Mouse (Mus musculus): Measurements from ENCODE around the gene Kdm1a. TPM values are rescaled to one million over a fixed set of nuclear protein-coding genes. Genes with fewer than 3 reads are reported as not detected.

Kdm1a gene
- polyA plus RNA-seq, 1 experiment from 2014 or later, result 52.2 TPM

GRCm38 (mm10) chr4:136598268-136598876, 4.2 kb downstream of the Kdm1a start:
- Histone ChIP-seq H3K27me3 (ENCODE audit: poor library complexity, severe bottlenecking) (no peaks in the 10 kb centered on the region), H3K9me3 (no peaks in the 10 kb centered on the region), H3K4me3 (no peak overlapping the region), H3K27ac (no peak overlapping the region), H3K36me3 (replicated peaks) (peaks cover 36% of the 10 kb centered on the region), H3K4me1 (peaks cover 38% of the 10 kb centered on the region)
- no peak for DNase-seq (ENCODE audit: extremely low spot score, low spot score)
- WGBS, result 96% methylated on average over 7 of the region's 7 CpGs

GRCm38 (mm10) chr4:136595221-136595620, 7.3 kb downstream of the Kdm1a start:
- Histone ChIP-seq H3K27ac (no peak overlapping the region), H3K4me3 (no peak overlapping the region), H3K27me3 (ENCODE audit: poor library complexity, severe bottlenecking) (no peaks in the 10 kb centered on the region), H3K9me3 (no peaks in the 10 kb centered on the region), H3K4me1 (peaks cover 19% of the 10 kb centered on the region), H3K36me3 (replicated peaks) (peaks cover 61% of the 10 kb centered on the region)
- 92% methylated on average over 6 of the region's 6 CpGs for WGBS
- DNase-seq (ENCODE audit: extremely low spot score, low spot score), result no peak

GRCm38 (mm10) chr4:136594006-136594405, 8.5 kb downstream of the Kdm1a start:
- Histone ChIP-seq H3K4me1 (peaks cover 21% of the 10 kb centered on the region; the same call in 1 of the 2 replicates), H3K4me3 (no peak overlapping the region), H3K36me3 (replicated peaks) (peaks cover 63% of the 10 kb centered on the region), H3K27ac (no peak overlapping the region), H3K9me3 (no peaks in the 10 kb centered on the region), H3K27me3 (ENCODE audit: poor library complexity, severe bottlenecking) (no peaks in the 10 kb centered on the region)
- 84% methylated on average over 2 of the region's 2 CpGs for WGBS
- DNase-seq (ENCODE audit: extremely low spot score, low spot score), result no peak

GRCm38 (mm10) chr4:136592111-136592510, 10.4 kb downstream of the Kdm1a start:
- no peaks in the 10 kb centered on the region for H3K9me3 ChIP-seq
- DNase-seq (ENCODE audit: extremely low spot score, low spot score), result no peak
- 82% methylated on average over 4 of the region's 4 CpGs for WGBS
- H3K4me3 ChIP-seq, result no peak overlapping the region
- H3K4me1 ChIP-seq, result peaks cover 29% of the 10 kb centered on the region
- peaks cover 63% of the 10 kb centered on the region for H3K36me3 ChIP-seq (replicated peaks)
- no peak overlapping the region for H3K27ac ChIP-seq
- H3K27me3 ChIP-seq (ENCODE audit: poor library complexity, severe bottlenecking), result no peaks in the 10 kb centered on the region

GRCm38 (mm10) chr4:136588003-136588402, 14.5 kb downstream of the Kdm1a start:
- Histone ChIP-seq H3K27me3 (ENCODE audit: poor library complexity, severe bottlenecking) (no peaks in the 10 kb centered on the region), H3K27ac (no peak overlapping the region), H3K36me3 (replicated peaks) (peaks cover 68% of the 10 kb centered on the region), H3K4me3 (no peak overlapping the region), H3K9me3 (no peaks in the 10 kb centered on the region), H3K4me1 (peaks cover 17% of the 10 kb centered on the region)
- 93% methylated on average over 4 of the region's 4 CpGs for WGBS
- no peak for DNase-seq (ENCODE audit: extremely low spot score, low spot score)

GRCm38 (mm10) chr4:136587221-136587827, 15.2 kb downstream of the Kdm1a start:
- H3K27ac ChIP-seq, result no peak overlapping the region
- H3K9me3 ChIP-seq, result no peaks in the 10 kb centered on the region
- WGBS, result 90% methylated on average over 4 of the region's 4 CpGs
- no peak for DNase-seq (ENCODE audit: extremely low spot score, low spot score)
- H3K4me3 ChIP-seq, result no peak overlapping the region
- peaks cover 61% of the 10 kb centered on the region for H3K36me3 ChIP-seq (replicated peaks)
- H3K27me3 ChIP-seq (ENCODE audit: poor library complexity, severe bottlenecking), result no peaks in the 10 kb centered on the region
- H3K4me1 ChIP-seq, result peaks cover 17% of the 10 kb centered on the region

GRCm38 (mm10) chr4:136581885-136582284, 20.6 kb downstream of the Kdm1a start:
- no peak for DNase-seq (ENCODE audit: extremely low spot score, low spot score)
- 96% methylated on average over 3 of the region's 3 CpGs for WGBS

GRCm38 (mm10) chr4:136569998-136570397, 32.5 kb downstream of the Kdm1a start:
- no peak overlapping the region for H3K4me3 ChIP-seq
- H3K27ac ChIP-seq, result no peak overlapping the region
- no peak for DNase-seq (ENCODE audit: extremely low spot score, low spot score)
- no peaks in the 10 kb centered on the region for H3K27me3 ChIP-seq (ENCODE audit: poor library complexity, severe bottlenecking)
- no peaks in the 10 kb centered on the region for H3K9me3 ChIP-seq
- H3K4me1 ChIP-seq, result no peaks in the 10 kb centered on the region
- peaks cover 96% of the 10 kb centered on the region for H3K36me3 ChIP-seq (replicated peaks)

More at GRCm38 (mm10) chr4:136581885-136582284, 20.6 kb downstream of the Kdm1a start:
- Histone ChIP-seq H3K27ac (no peak overlapping the region), H3K27me3 (ENCODE audit: poor library complexity, severe bottlenecking) (no peaks in the 10 kb centered on the region), H3K9me3 (no peaks in the 10 kb centered on the region), H3K4me1 (peaks cover 2% of the 10 kb centered on the region), H3K36me3 (replicated peaks) (peaks cover 35% of the 10 kb centered on the region), H3K4me3 (no peak overlapping the region)

- DNase-seq (ENCODE audit: extremely low spot score, low spot score), result no peak
- Histone ChIP-seq H3K27me3 (ENCODE audit: poor library complexity, severe bottlenecking) (no peaks in the 10 kb centered on the region), H3K27ac (no peak overlapping the region), H3K9me3 (no peaks in the 10 kb centered on the region), H3K36me3 (replicated peaks) (peaks cover 97% of the 10 kb centered on the region), H3K4me3 (no peak overlapping the region), H3K4me1 (no peaks in the 10 kb centered on the region)
- WGBS, result 94% methylated on average over 3 of the region's 3 CpGs
Measured at GRCm38 (mm10) chr4:136568629-136569028, 33.9 kb downstream of the Kdm1a start.

- Histone ChIP-seq H3K4me3 (no peak overlapping the region), H3K27ac (no peak overlapping the region), H3K9me3 (no peaks in the 10 kb centered on the region), H3K4me1 (no peaks in the 10 kb centered on the region), H3K36me3 (replicated peaks) (peaks cover 100% of the 10 kb centered on the region), H3K27me3 (ENCODE audit: poor library complexity, severe bottlenecking) (no peaks in the 10 kb centered on the region)
- no peak for DNase-seq (ENCODE audit: extremely low spot score, low spot score)
- 87% methylated on average over 6 of the region's 6 CpGs for WGBS
Measured at GRCm38 (mm10) chr4:136562755-136563154, 39.8 kb downstream of the Kdm1a start.

- no peak overlapping the region for H3K4me3 ChIP-seq
- peaks cover 100% of the 10 kb centered on the region for H3K36me3 ChIP-seq (replicated peaks)
- H3K27me3 ChIP-seq (ENCODE audit: poor library complexity, severe bottlenecking), result no peaks in the 10 kb centered on the region
- 93% methylated on average over 8 of the region's 8 CpGs for WGBS
- no peaks in the 10 kb centered on the region for H3K4me1 ChIP-seq
- no peaks in the 10 kb centered on the region for H3K9me3 ChIP-seq
- no peak overlapping the region for H3K27ac ChIP-seq
- DNase-seq (ENCODE audit: extremely low spot score, low spot score), result no peak
Measured at GRCm38 (mm10) chr4:136560270-136560991, 42.1 kb downstream of the Kdm1a start.

- Histone ChIP-seq H3K9me3 (no peaks in the 10 kb centered on the region), H3K27me3 (ENCODE audit: poor library complexity, severe bottlenecking) (no peaks in the 10 kb centered on the region), H3K4me3 (no peak overlapping the region), H3K36me3 (replicated peaks) (peaks cover 98% of the 10 kb centered on the region), H3K27ac (no peak overlapping the region), H3K4me1 (no peaks in the 10 kb centered on the region)
- no peak for DNase-seq (ENCODE audit: extremely low spot score, low spot score)
- 96% methylated on average over 2 of the region's 2 CpGs for WGBS
Measured at GRCm38 (mm10) chr4:136559690-136560089, 42.8 kb downstream of the Kdm1a start.

- WGBS, result 92% methylated on average over 2 of the region's 2 CpGs
Measured at GRCm38 (mm10) chr4:136557638-136558037, 44.9 kb downstream of the Kdm1a start.

More at GRCm38 (mm10) chr4:136557638-136558037, 44.9 kb downstream of the Kdm1a start:
- Histone ChIP-seq H3K4me1 (no peaks in the 10 kb centered on the region), H3K9me3 (no peaks in the 10 kb centered on the region), H3K27ac (no peak overlapping the region), H3K4me3 (no peak overlapping the region), H3K36me3 (replicated peaks) (peaks cover 98% of the 10 kb centered on the region), H3K27me3 (ENCODE audit: poor library complexity, severe bottlenecking) (no peaks in the 10 kb centered on the region)
- DNase-seq (ENCODE audit: extremely low spot score, low spot score), result no peak

Measured in forebrain, embryonic 10.5 days (tissue).